Mouse (Mus musculus): ENCODE results near the gene Cacna1c.

DNA sequence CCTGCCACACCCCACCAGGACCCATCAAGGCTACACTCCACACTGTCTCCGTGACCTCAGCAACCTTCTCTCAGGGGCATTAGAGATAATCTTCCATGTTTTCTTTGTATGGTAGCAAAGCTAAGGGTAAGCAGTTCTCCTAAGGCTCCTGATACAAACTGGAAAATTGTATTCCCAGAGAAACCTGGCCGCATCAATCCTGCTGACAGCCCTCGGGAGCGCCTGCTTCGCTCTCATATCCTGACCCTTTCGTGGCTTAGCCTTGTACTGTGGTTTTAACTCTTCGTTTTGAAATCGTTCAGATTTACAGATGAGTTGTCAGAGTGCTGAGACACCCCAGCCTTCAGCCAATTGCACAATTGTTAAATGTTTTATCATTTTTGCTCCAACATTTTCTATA is 309.2 kb downstream of the Cacna1c start:
- no peak for TF ChIP-seq CTCF (IDR thresholded peaks at IDR 0.05; ENCODE audit: low read depth)
- no peak for TF ChIP-seq EP300 (IDR thresholded peaks at IDR 0.05; ENCODE audit: low read depth)

Data from liver, postnatal 0 days (tissue).